Mouse (Mus musculus) skeletal muscle tissue, adult 2 months (tissue): ENCODE measurements around the gene Prkaca.
A peak's percentile ranks its signal among the peaks of the same experiment; 100 is the strongest.

Experiments
- DNase-seq: peaks from one replicate; pipeline ENCODE4 v3.0.0-alpha.2; 2012; ENCODE audit warnings: low read depth, low spot score

The Prkaca gene

GRCm38 (mm10) chr8:84029272-84029671, 56.5 kb downstream of the Prkaca start:
- DNase-seq = no peak

GRCm38 (mm10) chr8:84032777-84033176, 60.0 kb downstream of the Prkaca start:
- no peak for DNase-seq

- DNase-seq = no peak
Measured at GRCm38 (mm10) chr8:84038015-84038414, 65.2 kb downstream of the Prkaca start.

GRCm38 (mm10) chr8:84039050-84039449, 66.3 kb downstream of the Prkaca start:
- peak; percentile 65 for DNase-seq

GRCm38 (mm10) chr8:84042066-84042947, 69.5 kb downstream of the Prkaca start, which contains the start of gene Il27ra:
TSS of gene Il27ra (minus strand) at chr8:84042589.
- peak; percentile 57 for DNase-seq

- no peak for DNase-seq
Measured at GRCm38 (mm10) chr8:84042948-84043342, 70.2 kb downstream of the Prkaca start.

- no peak for DNase-seq
Measured at GRCm38 (mm10) chr8:84044103-84044502, 71.3 kb downstream of the Prkaca start.

GRCm38 (mm10) chr8:84044900-84045299, 72.1 kb downstream of the Prkaca start, which contains the start of gene Rln3:
TSS of gene Rln3 (minus strand) at chr8:84045000.
- no peak for DNase-seq
